8 mouse cellular contexts compared by ENCODE assay signal in genomic region chr5:121586400-121587039, GRCm38 (mm10). TPM values are rescaled to one million over a fixed set of nuclear protein-coding genes. Genes with fewer than 3 reads are reported as not detected.
A peak's percentile ranks its signal among the peaks of the same experiment; 100 is the strongest.
DNase-seq lines count a peak whose midpoint lies in the region; ATAC-seq and TF ChIP-seq lines count a peak whose summit lies in the region.

No protein-coding gene starts in this region.

- TF ChIP-seq POLR2A in olfactory bulb, adult 2 months (IDR thresholded peaks at IDR 0.05; ENCODE audit: insufficient read depth, low read depth, low read length) = no peak

- no peak overlapping the region for H3K27ac ChIP-seq in heart, embryonic 11.5 days (ENCODE audit: low read depth, low read length)
- peak overlapping the region; percentile 45 for H3K27ac ChIP-seq in olfactory bulb, adult 2 months (ENCODE audit: insufficient read depth, low read depth, low read length)
- no peak overlapping the region for H3K27ac ChIP-seq in hindbrain, embryonic 16.5 days (ENCODE audit: low read depth, low read length)

- no peak overlapping the region for H3K4me3 ChIP-seq in heart, embryonic 11.5 days (ENCODE audit: low read depth, low read length)
- no peak overlapping the region for H3K4me3 ChIP-seq in olfactory bulb, adult 2 months (ENCODE audit: insufficient read depth, low read depth, low read length)
- H3K4me3 ChIP-seq in hindbrain, embryonic 16.5 days (ENCODE audit: low read length) = no peak overlapping the region

- no peak overlapping the region for H3K9ac ChIP-seq in heart, embryonic 11.5 days (ENCODE audit: low read depth, low read length)
- no peak overlapping the region for H3K9ac ChIP-seq in hindbrain, embryonic 16.5 days (ENCODE audit: low read depth, low read length)

- no peaks in the 10 kb centered on the region for H3K9me3 ChIP-seq in heart, embryonic 11.5 days (replicated peaks; ENCODE audit: control insufficient read depth, low read length)
- no peaks in the 10 kb centered on the region for H3K9me3 ChIP-seq in hindbrain, embryonic 16.5 days (ENCODE audit: control insufficient read depth, low read length)

- DNase-seq in heart, adult 18-20 months = peak; percentile 83 to 85
- peak; percentile 63 for DNase-seq in adipocyte (ENCODE audit: low spot score)
- peak; percentile 36 for DNase-seq in liver
- no peak for DNase-seq in cerebellum, adult 11-12 months

- no peak overlapping the region for H3K4me2 ChIP-seq in heart, embryonic 11.5 days
- no peak overlapping the region for H3K4me2 ChIP-seq in hindbrain, embryonic 16.5 days (ENCODE audit: low read length)

- TF ChIP-seq CTCF in olfactory bulb, adult 2 months (IDR thresholded peaks at IDR 0.05; ENCODE audit: insufficient read depth, low read depth, low read length) = no peak

- 0 out of 2 replicates have a peak, but pooled peaks cover 6% of the 10 kb centered on the region for H3K4me1 ChIP-seq in heart, embryonic 11.5 days (ENCODE audit: control insufficient read depth, insufficient read depth, low read length)
- H3K4me1 ChIP-seq in olfactory bulb, adult 2 months (ENCODE audit: control insufficient read depth, insufficient read depth, low read length) = peaks cover 11% of the 10 kb centered on the region; the same call in 1 of the 2 replicates
- no peaks in the 10 kb centered on the region for H3K4me1 ChIP-seq in hindbrain, embryonic 16.5 days (ENCODE audit: control insufficient read depth, insufficient read depth, low read depth, low read length)

- no peaks in the 10 kb centered on the region for H3K36me3 ChIP-seq in heart, embryonic 11.5 days (ENCODE audit: control insufficient read depth, insufficient read depth, low read length)
- H3K36me3 ChIP-seq in hindbrain, embryonic 16.5 days (ENCODE audit: control insufficient read depth, insufficient read depth, low read length) = no peaks in the 10 kb centered on the region

- ATAC-seq in heart, embryonic 11.5 days (replicated peaks; ENCODE audit: insufficient number of reproducible peaks, low FRiP score, low TSS enrichment) = no peak
- peak; percentile 24 to 38; a peak in 3 of 4 replicates for ATAC-seq in hematopoietic stem cell, adult 5-6 weeks (replicated peaks in 1 of 2; ENCODE audit: insufficient read depth in 1 of 2, low FRiP score in 2 of 2, low TSS enrichment in 1 of 2, low read depth in 1 of 2, poor library complexity in 2 of 2, severe bottlenecking in 2 of 2)
- ATAC-seq in hindbrain, embryonic 16.5 days = no peak

- 62% methylated on average over 6 of the region's 6 CpGs for whole genome bisulfite sequencing in heart, embryonic 11.5 days (ENCODE audit: insufficient replicate concordance)
- 37% methylated on average over 6 of the region's 6 CpGs for WGBS in olfactory bulb, adult 2 months
- 78% methylated on average over 6 of the region's 6 CpGs for WGBS in hindbrain, embryonic 16.5 days

- no peaks in the 10 kb centered on the region for H3K27me3 ChIP-seq in heart, embryonic 11.5 days (ENCODE audit: control insufficient read depth, insufficient read depth, low read length)
- H3K27me3 ChIP-seq in hindbrain, embryonic 16.5 days (replicated peaks; ENCODE audit: control insufficient read depth, insufficient read depth, low read length) = no peaks in the 10 kb centered on the region

RNA-seq across cellular contexts. Expression of gene Aldh2, which starts 7.1 kb away (rescaled TPM):
- 100 to 1,000 TPM; 347 to 417 TPM for total RNA-seq in heart, adult 18-20 months (2021)
- polyA plus RNA-seq in heart, embryonic 11.5 days (2014; fragmentation: Nextera tagmentation; extraction: Ambion mirVana) = 24.6 and 39.3 TPM in 2 replicates
- 354 and 532 TPM in 2 replicates for total RNA-seq in hematopoietic stem cell, adult 5-6 weeks (2017)
- not detected in 2 replicates for polyA plus RNA-seq in olfactory bulb, adult 2 months (2012; ENCODE audit: insufficient read depth, insufficient read length, low replicate concordance, missing spikeins)
- polyA plus RNA-seq in hindbrain, embryonic 16.5 days (2015; fragmentation: Nextera tagmentation; extraction: Ambion mirVana) = 150 and 156 TPM in 2 replicates

RNA-seq across cellular contexts. Expression of gene Acad12, which starts 32.2 kb away (rescaled TPM):
- total RNA-seq in heart, adult 18-20 months (2021) = 10 to 100 TPM; 89.0 to 93.2 TPM
- 5.4 and 5.7 TPM in 2 replicates for polyA plus RNA-seq in heart, embryonic 11.5 days (2014; fragmentation: Nextera tagmentation; extraction: Ambion mirVana)
- 5.0 and 9.0 TPM in 2 replicates for total RNA-seq in hematopoietic stem cell, adult 5-6 weeks (2017)
- not detected in 2 replicates for polyA plus RNA-seq in olfactory bulb, adult 2 months (2012; ENCODE audit: insufficient read depth, insufficient read length, low replicate concordance, missing spikeins)
- polyA plus RNA-seq in hindbrain, embryonic 16.5 days (2015; fragmentation: Nextera tagmentation; extraction: Ambion mirVana) = 2.0 and 2.6 TPM in 2 replicates

RNA-seq across cellular contexts. Expression of gene Mapkapk5, which starts 40.8 kb away (rescaled TPM):
- total RNA-seq in heart, adult 18-20 months (2021) = 10 to 100 TPM; 81.6 to 84.8 TPM
- 43.6 and 45.7 TPM in 2 replicates for polyA plus RNA-seq in heart, embryonic 11.5 days (2014; fragmentation: Nextera tagmentation; extraction: Ambion mirVana)
- 89.9 and 107 TPM in 2 replicates for total RNA-seq in hematopoietic stem cell, adult 5-6 weeks (2017)
- 681 TPM in 1 of 2 replicates, not detected in the other for polyA plus RNA-seq in olfactory bulb, adult 2 months (2012; ENCODE audit: insufficient read depth, insufficient read length, low replicate concordance, missing spikeins)
- polyA plus RNA-seq in hindbrain, embryonic 16.5 days (2015; fragmentation: Nextera tagmentation; extraction: Ambion mirVana) = 61.7 and 64.5 TPM in 2 replicates

RNA-seq across cellular contexts. Expression of gene Adam1a, which starts 41.2 kb away (rescaled TPM):
- total RNA-seq in heart, adult 18-20 months (2021) = 1 to 10 TPM; 1.3 to 2.0 TPM
- 1.0 and 1.3 TPM in 2 replicates for polyA plus RNA-seq in heart, embryonic 11.5 days (2014; fragmentation: Nextera tagmentation; extraction: Ambion mirVana)
- total RNA-seq in hematopoietic stem cell, adult 5-6 weeks (2017) = 2.8 and 6.0 TPM in 2 replicates
- polyA plus RNA-seq in olfactory bulb, adult 2 months (2012; ENCODE audit: insufficient read depth, insufficient read length, low replicate concordance, missing spikeins) = not detected in 2 replicates
- polyA plus RNA-seq in hindbrain, embryonic 16.5 days (2015; fragmentation: Nextera tagmentation; extraction: Ambion mirVana) = 3.1 and 3.8 TPM in 2 replicates

RNA-seq across cellular contexts. Expression of gene Gm42878, which starts 41.2 kb away (rescaled TPM):
- total RNA-seq in heart, adult 18-20 months (2021) = not detected
- not detected in 2 replicates for polyA plus RNA-seq in heart, embryonic 11.5 days (2014; fragmentation: Nextera tagmentation; extraction: Ambion mirVana)
- not detected in 2 replicates for total RNA-seq in hematopoietic stem cell, adult 5-6 weeks (2017)
- polyA plus RNA-seq in olfactory bulb, adult 2 months (2012; ENCODE audit: insufficient read depth, insufficient read length, low replicate concordance, missing spikeins) = not detected in 2 replicates
- polyA plus RNA-seq in hindbrain, embryonic 16.5 days (2015; fragmentation: Nextera tagmentation; extraction: Ambion mirVana) = 0.40 TPM in 1 of 2 replicates, not detected in the other

Comparison
In these comparisons a context has a peak if more than half of its experiments do, and no peak if none do; other contexts are left out.
1. ATAC-seq: peak in hematopoietic stem cell, adult 5-6 weeks (2 of 2); none in heart, embryonic 11.5 days (single experiment) and hindbrain, embryonic 16.5 days (single experiment).
2. RNA of gene Aldh2, which starts 7.1 kb away (polyA plus RNA-seq): 150 to 156 TPM in hindbrain, embryonic 16.5 days and 24.6 to 39.3 TPM in heart, embryonic 11.5 days; not detected in olfactory bulb, adult 2 months; every median in the first group is over 10 times any median in the second.